8 mouse cellular contexts compared by ENCODE assay signal in genomic region chr17:70527101-70527500, GRCm38 (mm10).
DNase-seq lines count a peak whose midpoint lies in the region; ATAC-seq and TF ChIP-seq lines count a peak whose summit lies in the region.

No protein-coding gene starts in this region.

- no peak overlapping the region for H3K4me3 ChIP-seq in heart, postnatal 0 days (ENCODE audit: low read depth, low read length)
- H3K4me3 ChIP-seq in heart, embryonic 11.5 days (ENCODE audit: low read depth, low read length), result no peak overlapping the region
- no peak overlapping the region for H3K4me3 ChIP-seq in E14TG2a.4 (replicated peaks; ENCODE audit: low read length)
- no peak overlapping the region for H3K4me3 ChIP-seq in forebrain, postnatal 0 days (ENCODE audit: low read depth, low read length)
- H3K4me3 ChIP-seq in midbrain, embryonic 13.5 days (replicated peaks), result no peak overlapping the region

- H3K27ac ChIP-seq in heart, postnatal 0 days (ENCODE audit: low read depth), result no peak overlapping the region
- H3K27ac ChIP-seq in heart, embryonic 11.5 days (ENCODE audit: low read depth, low read length), result no peak overlapping the region
- H3K27ac ChIP-seq in forebrain, postnatal 0 days (ENCODE audit: low read depth, low read length), result no peak overlapping the region
- no peak overlapping the region for H3K27ac ChIP-seq in midbrain, embryonic 13.5 days

- TF ChIP-seq CTCF in heart, postnatal 0 days (IDR thresholded peaks at IDR 0.05; ENCODE audit: low read depth), result peak; percentile 78
- TF ChIP-seq CTCF in E14TG2a.4 (conservative IDR thresholded peaks at IDR 0.05; ENCODE audit: low read length), result peak; percentile 49
- peak; percentile 69 for TF ChIP-seq CTCF in forebrain, postnatal 0 days (IDR thresholded peaks at IDR 0.05; ENCODE audit: low read depth)

- no peak overlapping the region for H3K9ac ChIP-seq in heart, postnatal 0 days (replicated peaks; ENCODE audit: low read depth, low read length)
- H3K9ac ChIP-seq in heart, embryonic 11.5 days (ENCODE audit: low read depth, low read length), result no peak overlapping the region
- H3K9ac ChIP-seq in forebrain, postnatal 0 days, result no peak overlapping the region
- no peak overlapping the region for H3K9ac ChIP-seq in midbrain, embryonic 13.5 days (replicated peaks)

- peak; percentile 36; the same call in 1 of the 2 replicates for ATAC-seq in heart, postnatal 0 days (ENCODE audit: insufficient read depth, low read depth)
- no peak for ATAC-seq in heart, embryonic 11.5 days (replicated peaks; ENCODE audit: insufficient number of reproducible peaks, low FRiP score, low TSS enrichment)
- peak; percentile 66 for ATAC-seq in forebrain, postnatal 0 days
- ATAC-seq in midbrain, embryonic 13.5 days, result peak; percentile 69; the same call in 1 of the 2 replicates

- no peaks in the 10 kb centered on the region for H3K27me3 ChIP-seq in heart, postnatal 0 days (ENCODE audit: control insufficient read depth, insufficient read depth, low read length)
- no peaks in the 10 kb centered on the region for H3K27me3 ChIP-seq in heart, embryonic 11.5 days (ENCODE audit: control insufficient read depth, insufficient read depth, low read length)
- peaks cover 9% of the 10 kb centered on the region; the same call in 1 of the 2 replicates for H3K27me3 ChIP-seq in E14TG2a.4 (ENCODE audit: insufficient read depth, low read length)
- H3K27me3 ChIP-seq in forebrain, postnatal 0 days (ENCODE audit: insufficient read depth, low read length), result no peaks in the 10 kb centered on the region
- no peaks in the 10 kb centered on the region for H3K27me3 ChIP-seq in midbrain, embryonic 13.5 days

- no peak for TF ChIP-seq EP300 in heart, postnatal 0 days (IDR thresholded peaks at IDR 0.05; ENCODE audit: low read depth)

- peak; percentile 24 for DNase-seq in heart, postnatal 0 days (ENCODE audit: low spot score)
- peak; percentile 52 for DNase-seq in cerebellum, adult 11 months
- peak; percentile 62 for DNase-seq in forebrain, postnatal 0 days
- DNase-seq in large intestine, adult 2 months (ENCODE audit: low read depth, low spot score), result peak; percentile 4
- DNase-seq in gastrocnemius, adult 8-10 months (ENCODE audit: low spot score in 2 of 2), result no peak

- no peak overlapping the region for H3K4me2 ChIP-seq in heart, postnatal 0 days (ENCODE audit: low read depth, low read length)
- no peak overlapping the region for H3K4me2 ChIP-seq in heart, embryonic 11.5 days
- no peak overlapping the region for H3K4me2 ChIP-seq in forebrain, postnatal 0 days (ENCODE audit: low read depth)
- no peak overlapping the region for H3K4me2 ChIP-seq in midbrain, embryonic 13.5 days (replicated peaks)

- no peaks in the 10 kb centered on the region for H3K36me3 ChIP-seq in heart, postnatal 0 days (replicated peaks; ENCODE audit: control insufficient read depth, insufficient read depth, low read length)
- H3K36me3 ChIP-seq in heart, embryonic 11.5 days (ENCODE audit: control insufficient read depth, insufficient read depth, low read length), result no peaks in the 10 kb centered on the region
- no peaks in the 10 kb centered on the region for H3K36me3 ChIP-seq in E14TG2a.4 (ENCODE audit: insufficient read depth, low read length)
- H3K36me3 ChIP-seq in forebrain, postnatal 0 days (ENCODE audit: insufficient read depth), result no peaks in the 10 kb centered on the region
- H3K36me3 ChIP-seq in midbrain, embryonic 13.5 days, result no peaks in the 10 kb centered on the region

- no peaks in the 10 kb centered on the region for H3K4me1 ChIP-seq in heart, postnatal 0 days (ENCODE audit: control insufficient read depth, insufficient read depth)
- 0 out of 2 replicates have a peak, but pooled peaks cover 3% of the 10 kb centered on the region for H3K4me1 ChIP-seq in heart, embryonic 11.5 days (ENCODE audit: control insufficient read depth, insufficient read depth, low read length)
- H3K4me1 ChIP-seq in E14TG2a.4 (replicated peaks; ENCODE audit: low read depth, low read length), result no peaks in the 10 kb centered on the region
- H3K4me1 ChIP-seq in forebrain, postnatal 0 days (ENCODE audit: insufficient read depth), result no peaks in the 10 kb centered on the region
- H3K4me1 ChIP-seq in midbrain, embryonic 13.5 days (replicated peaks), result 0 out of 2 replicates have a peak, but pooled peaks cover 3% of the 10 kb centered on the region

- H3K9me3 ChIP-seq in heart, postnatal 0 days (replicated peaks; ENCODE audit: control insufficient read depth, low read length), result no peaks in the 10 kb centered on the region
- no peaks in the 10 kb centered on the region for H3K9me3 ChIP-seq in heart, embryonic 11.5 days (replicated peaks; ENCODE audit: control insufficient read depth, low read length)
- H3K9me3 ChIP-seq in E14TG2a.4 (ENCODE audit: low read length), result no peaks in the 10 kb centered on the region
- no peaks in the 10 kb centered on the region for H3K9me3 ChIP-seq in forebrain, postnatal 0 days (ENCODE audit: low read length)
- no peaks in the 10 kb centered on the region for H3K9me3 ChIP-seq in midbrain, embryonic 13.5 days

- 15% methylated on average over 9 of the region's 9 CpGs for WGBS in heart, postnatal 0 days
- 21% methylated on average over 9 of the region's 9 CpGs for WGBS in heart, embryonic 11.5 days (ENCODE audit: insufficient replicate concordance)
- WGBS in forebrain, postnatal 0 days, result 34% methylated on average over 9 of the region's 9 CpGs
- WGBS in large intestine, adult 2 months, result 21% methylated on average over 9 of the region's 9 CpGs
- WGBS in midbrain, embryonic 13.5 days, result 35% methylated on average over 9 of the region's 9 CpGs

Comparison
In these comparisons a context has a peak if more than half of its experiments do, and no peak if none do; other contexts are left out.
1. DNase-seq: peak in heart, postnatal 0 days (single experiment), cerebellum, adult 11 months (single experiment), forebrain, postnatal 0 days (single experiment) and large intestine, adult 2 months (single experiment); none in gastrocnemius, adult 8-10 months (0 of 2).
2. Peak in every context shown above with its lines, with median percentiles within 50 percentile points of each other: CTCF ChIP-seq.